Comparison of ENCODE assay signal across 22 mouse cellular contexts in genomic region chr11:49326726-49327125, GRCm38 (mm10). TPM values are rescaled to one million over a fixed set of nuclear protein-coding genes. Genes with fewer than 3 reads are reported as not detected.
"Had no signal": no experiment of that assay in that cellular context is flagged by ENCODE, and none has a peak within 500 bp of the region (broad histone marks: within the 10 kb centered on the region; RNA-seq: fewer than 3 reads in every experiment).

No protein-coding gene starts in this region.

- H3K9me3 ChIP-seq: limb, embryonic 10.5 days; liver, embryonic 12.5 days; midbrain, embryonic 10.5 days; neural tube, embryonic 15.5 days had no signal

- H3K9ac ChIP-seq: liver, embryonic 12.5 days; lung, embryonic 14.5 days; neural tube, embryonic 15.5 days had no signal

- H3K4me2 ChIP-seq: liver, embryonic 12.5 days; lung, embryonic 14.5 days; neural tube, embryonic 15.5 days had no signal

- H3K4me1 ChIP-seq: limb, embryonic 10.5 days; liver, embryonic 12.5 days; midbrain, embryonic 10.5 days; neural tube, embryonic 15.5 days had no signal

- H3K27me3 ChIP-seq: liver, embryonic 12.5 days; neural tube, embryonic 15.5 days had no signal

- DNase-seq: kidney, adult 2 months; kidney, postnatal 25 days; lung, embryonic 14.5 days; lung, postnatal 10 days; lung, postnatal 4 days; midbrain, embryonic 14.5 days; spleen, adult 18-20 months; thymus, adult 18-20 months; thymus, postnatal 14 days had no signal

- ATAC-seq: intestine, embryonic 16.5 days; liver, embryonic 12.5 days had no signal

- H3K27ac ChIP-seq: limb, embryonic 10.5 days; liver, embryonic 12.5 days; midbrain, embryonic 10.5 days; neural tube, embryonic 15.5 days had no signal

- H3K36me3 ChIP-seq: limb, embryonic 10.5 days; liver, embryonic 12.5 days; midbrain, embryonic 10.5 days; neural tube, embryonic 15.5 days had no signal

- H3K4me3 ChIP-seq: limb, embryonic 10.5 days; liver, embryonic 12.5 days; midbrain, embryonic 10.5 days; myocyte; neural tube, embryonic 15.5 days had no signal

RNA-seq across cellular contexts. Expression of gene Olfr1391, which starts 4.2 kb away (rescaled TPM):
- total RNA-seq: layer of hippocampus, adult 8-10 months; megakaryocyte, adult 5-6 weeks had no signal
- polyA plus RNA-seq: intestine, embryonic 16.5 days; kidney, adult 2 months; kidney, embryonic 16.5 days; limb, embryonic 10.5 days; limb, embryonic 14.5 days; liver, embryonic 12.5 days; liver, embryonic 16.5 days; lung, embryonic 14.5 days; midbrain, embryonic 10.5 days; midbrain, embryonic 14.5 days; myocyte; neural tube, embryonic 11.5 days; neural tube, embryonic 15.5 days; stomach, embryonic 14.5 days had no signal

RNA-seq across cellular contexts. Expression of gene Olfr1390, which starts 8.3 kb away (rescaled TPM):
- total RNA-seq: layer of hippocampus, adult 8-10 months; megakaryocyte, adult 5-6 weeks had no signal
- polyA plus RNA-seq: intestine, embryonic 16.5 days; kidney, adult 2 months; kidney, embryonic 16.5 days; limb, embryonic 10.5 days; limb, embryonic 14.5 days; liver, embryonic 12.5 days; liver, embryonic 16.5 days; lung, embryonic 14.5 days; midbrain, embryonic 10.5 days; midbrain, embryonic 14.5 days; myocyte; neural tube, embryonic 11.5 days; neural tube, embryonic 15.5 days; stomach, embryonic 14.5 days had no signal

RNA-seq across cellular contexts. Expression of gene Olfr10, which starts 22.2 kb away (rescaled TPM):
- total RNA-seq: layer of hippocampus, adult 8-10 months; megakaryocyte, adult 5-6 weeks had no signal
- polyA plus RNA-seq: intestine, embryonic 16.5 days; kidney, adult 2 months; kidney, embryonic 16.5 days; limb, embryonic 10.5 days; limb, embryonic 14.5 days; liver, embryonic 12.5 days; liver, embryonic 16.5 days; lung, embryonic 14.5 days; midbrain, embryonic 10.5 days; midbrain, embryonic 14.5 days; myocyte; neural tube, embryonic 11.5 days; neural tube, embryonic 15.5 days; stomach, embryonic 14.5 days had no signal

RNA-seq across cellular contexts. Expression of gene Olfr1392, which starts 41.6 kb away (rescaled TPM):
- total RNA-seq: layer of hippocampus, adult 8-10 months; megakaryocyte, adult 5-6 weeks had no signal
- polyA plus RNA-seq: intestine, embryonic 16.5 days; kidney, embryonic 16.5 days; limb, embryonic 10.5 days; liver, embryonic 12.5 days; liver, embryonic 16.5 days; lung, embryonic 14.5 days; midbrain, embryonic 14.5 days; myocyte; neural tube, embryonic 11.5 days; neural tube, embryonic 15.5 days had no signal

RNA-seq across cellular contexts. Expression of gene Olfr1393, which starts 48.6 kb away (rescaled TPM):
- total RNA-seq: layer of hippocampus, adult 8-10 months; megakaryocyte, adult 5-6 weeks had no signal
- polyA plus RNA-seq: kidney, embryonic 16.5 days; limb, embryonic 10.5 days; lung, embryonic 14.5 days; myocyte; neural tube, embryonic 15.5 days; stomach, embryonic 14.5 days had no signal
